Mouse (Mus musculus) layer of hippocampus, adult 9-11 months (tissue): Measurements from ENCODE around the gene Ubxn6.

ENCODE experiments used
- DNase-seq: peaks from one replicate; pipeline ENCODE4 v3.0.0; 2022

Ubxn6 gene

GRCm38 (mm10) chr17:56022131-56022988 lies 52.5 kb downstream of the Ubxn6 start:
- DNase-seq = no peak

GRCm38 (mm10) chr17:56021161-56021910 lies 53.5 kb downstream of the Ubxn6 start:
- DNase-seq = peak; percentile 87

DNA sequence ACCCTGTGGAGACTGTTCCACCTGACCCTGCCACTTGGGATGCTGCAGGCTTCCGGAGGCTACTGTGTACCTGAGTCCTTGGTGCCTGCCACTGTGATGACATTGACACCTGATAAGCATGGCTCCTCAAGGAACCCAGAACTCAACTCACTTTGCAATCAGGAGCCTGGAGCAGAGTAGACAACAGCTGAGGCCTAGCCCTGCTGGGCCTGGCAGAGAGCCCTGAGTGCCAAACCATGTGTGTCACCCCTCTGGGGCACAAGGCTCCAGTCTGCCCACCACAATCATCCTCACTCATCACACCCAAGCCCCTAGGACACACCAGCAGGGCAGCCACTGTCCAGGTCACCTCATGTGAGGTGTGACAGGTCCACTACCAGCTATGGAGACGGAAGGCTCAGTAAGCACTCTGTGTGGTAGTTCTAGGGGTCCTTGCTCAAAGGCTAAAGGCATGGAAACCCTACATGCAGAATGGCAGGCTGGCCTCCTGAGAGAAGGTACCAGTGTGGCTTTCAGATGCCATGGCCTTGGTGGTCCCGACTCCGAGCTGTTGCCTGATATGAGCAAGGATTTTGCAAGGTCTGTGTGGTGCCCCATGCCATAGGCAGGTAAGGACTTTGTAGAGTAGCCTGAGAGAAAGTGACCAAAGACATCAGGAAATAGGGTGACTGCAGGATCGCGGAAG lies 54.3 kb downstream of the Ubxn6 start:
- DNase-seq = no peak

- peak; percentile 74 for DNase-seq
Measured at GRCm38 (mm10) chr17:56018347-56019131, 56.3 kb downstream of the Ubxn6 start.

- DNase-seq = no peak
Measured at GRCm38 (mm10) chr17:56017848-56018247, 57.0 kb downstream of the Ubxn6 start.
